Mouse (Mus musculus) CH12.LX (cell line): ENCODE results near the gene Igsf21.

Experiments used
- CTCF ChIP-seq, 2 experiments: IDR thresholded peaks in 1 of 2; conservative IDR thresholded peaks in 1 of 2; 2 replicates each; pipeline ENCODE4 v1.5.1; 2011 to 2012; ENCODE audit warnings: low read depth in 2 of 2, low read length in 2 of 2, improper control_type of control experiment in 1 of 2, inconsistent platforms in 1 of 2, mild to moderate bottlenecking in 1 of 2, moderate library complexity in 1 of 2
- RAD21 ChIP-seq: IDR thresholded peaks from 2 replicates; pipeline ENCODE4 v1.6.1; 2011; ENCODE audit warnings: low read depth, mild to moderate bottlenecking, low read length, improper control_type of control experiment, moderate library complexity

GRCm38 (mm10) chr4:139986913-139987312, 259.7 kb downstream of the Igsf21 start:
- TF ChIP-seq RAD21 (no peak), CTCF (conservative IDR thresholded peaks at IDR 0.05 in 1 of 2, IDR thresholded peaks at IDR 0.05 in 1 of 2; ENCODE audit: low read depth in 2 of 2, low read length in 2 of 2) (no peak)
